Mouse (Mus musculus) brain, embryonic 18.5 days (tissue): ENCODE measurements around the gene Mcm5.

ENCODE experiments used
- DNase-seq: peaks from one replicate; pipeline ENCODE4 v3.0.0-alpha.2; 2012; ENCODE audit warnings: low read depth, low spot score

The Mcm5 gene

DNA sequence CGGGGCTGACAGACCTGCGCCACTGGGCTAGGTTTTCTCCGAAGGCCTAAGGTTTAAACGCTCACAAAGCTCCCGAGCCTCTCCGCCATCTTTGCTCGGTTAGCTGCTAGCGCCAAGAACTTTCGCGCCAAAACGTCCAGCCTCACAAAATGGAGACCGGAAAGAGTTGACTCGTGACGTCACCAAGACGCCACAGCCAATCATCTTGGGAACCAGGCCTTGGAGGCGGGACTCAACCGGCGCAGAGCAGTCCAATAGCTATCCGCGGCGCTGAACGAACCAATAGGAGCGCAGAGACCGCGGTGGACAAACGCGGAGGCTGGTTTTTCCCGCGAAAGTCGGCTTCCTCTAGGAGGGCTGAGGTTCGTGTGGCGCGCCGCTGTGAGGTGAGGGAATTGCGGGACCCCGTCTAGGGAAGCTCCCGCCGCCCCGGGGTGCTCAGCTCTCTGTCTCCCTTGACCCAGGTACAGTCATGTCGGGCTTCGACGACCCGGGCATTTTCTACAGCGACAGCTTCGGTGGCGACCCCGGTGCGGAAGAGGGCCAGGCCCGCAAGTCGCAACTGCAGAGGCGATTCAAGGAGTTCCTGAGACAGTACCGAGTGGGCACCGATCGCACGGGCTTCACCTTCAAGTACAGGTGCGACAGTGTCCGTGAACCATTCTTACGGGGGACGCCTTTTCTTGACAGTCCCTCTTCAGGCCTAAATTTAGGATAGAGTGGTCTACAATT, at the start of gene Mcm5:
Gene Mcm5, plus strand, starts transcription at position 334 of the 732 bp plus-strand sequence.
- peak; percentile 98 for DNase-seq

DNA sequence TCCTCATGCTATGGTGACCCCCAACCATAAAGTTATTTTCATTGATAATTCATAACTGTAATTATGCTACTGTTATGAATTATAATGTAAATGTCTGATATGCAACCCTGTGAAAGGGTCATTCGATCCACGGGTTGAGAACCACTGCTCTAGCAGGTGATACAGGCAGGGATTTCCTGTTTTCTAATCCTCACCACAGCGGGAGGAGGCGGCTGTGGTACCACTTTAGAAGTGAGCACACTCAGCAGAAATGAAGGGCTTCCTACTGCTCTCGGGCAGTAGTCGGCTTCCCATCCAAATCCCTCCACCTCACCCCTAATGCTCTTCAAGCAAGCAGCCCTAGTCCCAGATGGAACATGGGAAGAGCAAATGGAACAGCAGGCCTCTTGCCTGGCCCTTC, 49.3 kb upstream of the Mcm5 start:
- DNase-seq, result no peak

DNA sequence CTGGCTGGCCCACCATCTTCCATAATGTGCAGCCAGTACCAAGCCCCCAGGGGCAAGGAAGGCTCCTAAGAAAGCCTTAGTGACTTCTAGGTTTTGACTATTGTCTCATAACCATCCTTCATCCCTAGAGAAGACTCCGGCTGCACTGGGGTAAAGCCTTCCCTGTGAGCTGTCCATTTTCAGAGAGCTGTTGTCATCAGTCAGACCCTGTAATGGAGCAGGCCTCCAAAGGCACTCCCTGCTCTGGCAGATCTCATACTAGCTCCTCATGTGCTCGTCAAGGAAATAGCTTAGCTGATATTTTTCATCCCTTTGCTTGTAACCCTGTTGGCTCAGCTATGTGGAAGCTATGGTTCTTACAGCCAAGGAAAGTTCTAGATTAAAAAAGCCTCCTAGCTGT, 48.6 kb upstream of the Mcm5 start:
- no peak for DNase-seq

DNA sequence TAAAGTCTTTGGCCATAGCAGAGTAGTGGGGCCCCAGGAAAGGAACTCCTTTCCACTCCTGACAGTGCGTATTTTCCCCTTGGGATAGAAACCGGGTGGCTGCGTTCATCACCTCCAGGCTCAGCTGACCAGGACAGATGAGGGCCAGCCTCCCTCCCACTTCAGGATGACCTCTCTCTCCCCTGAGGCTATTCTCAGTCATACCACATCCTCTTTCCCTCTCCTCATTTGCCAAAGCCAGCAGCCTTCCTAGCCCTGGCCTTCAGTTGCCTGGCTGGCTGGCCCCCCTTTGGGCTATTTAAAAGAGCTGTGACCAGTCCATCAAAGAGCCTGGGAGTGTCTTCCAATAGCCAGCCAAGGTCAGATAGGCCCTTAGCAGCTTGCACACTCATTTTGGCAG, 46.1 kb upstream of the Mcm5 start:
- no peak for DNase-seq

DNA sequence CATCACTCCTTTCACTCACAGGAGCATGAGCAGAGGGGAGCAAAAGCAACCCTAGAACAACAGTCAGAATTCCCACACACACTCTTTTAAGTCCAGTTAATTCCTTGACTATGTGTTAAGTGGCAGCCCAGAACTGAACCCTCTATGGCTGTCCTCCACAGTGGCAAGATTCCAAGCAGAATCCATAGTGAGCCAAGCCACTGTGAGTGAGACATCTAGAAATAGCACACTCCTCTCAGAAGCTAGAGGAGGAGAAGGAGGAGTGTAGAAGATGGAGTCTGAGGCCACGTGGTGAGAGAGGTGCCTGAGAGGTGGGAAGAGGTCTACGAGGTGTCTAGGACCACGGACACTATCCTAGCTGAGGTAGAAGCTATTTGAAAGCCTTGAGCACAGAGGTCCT, 44.6 kb upstream of the Mcm5 start:
- DNase-seq, result no peak

DNA sequence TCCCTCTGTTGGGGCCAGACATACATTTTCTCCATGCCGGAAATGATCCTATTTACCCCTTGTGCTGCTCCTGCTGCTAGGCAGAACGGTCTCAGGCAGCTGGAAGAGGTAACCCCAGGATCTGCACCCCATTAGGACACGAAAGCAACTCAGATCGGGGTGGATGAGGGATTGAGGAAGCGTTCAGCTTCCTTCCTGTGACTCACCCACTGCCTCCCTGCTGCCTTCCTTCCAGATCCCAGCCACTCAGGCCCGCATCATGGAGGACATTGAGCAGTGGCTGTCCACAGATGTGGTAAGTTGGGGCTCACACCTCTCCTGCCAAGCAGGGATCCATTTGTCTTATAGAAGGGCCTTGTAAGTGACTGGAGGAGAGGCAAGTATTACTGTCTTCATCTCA, 42.1 kb upstream of the Mcm5 start:
- no peak for DNase-seq

DNA sequence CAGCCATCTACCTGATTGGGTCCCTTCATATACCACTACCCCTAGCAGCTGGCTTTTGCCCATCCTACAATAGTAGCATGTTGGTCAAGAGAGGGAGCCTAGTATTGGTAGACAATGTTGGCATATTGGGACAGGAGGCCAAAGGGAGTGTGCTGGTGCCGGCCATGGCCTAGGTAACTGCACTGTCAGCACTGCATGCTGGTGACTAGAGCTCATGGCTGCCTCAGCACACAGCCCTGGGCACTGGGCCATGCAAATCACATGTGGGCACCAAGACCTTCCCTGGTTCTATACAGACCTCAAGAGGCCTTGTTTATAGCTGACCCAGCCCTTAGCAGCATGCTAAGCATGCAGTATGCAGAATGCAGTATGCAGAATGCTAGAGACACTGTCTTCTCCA, 39.1 kb upstream of the Mcm5 start:
- no peak for DNase-seq

DNA sequence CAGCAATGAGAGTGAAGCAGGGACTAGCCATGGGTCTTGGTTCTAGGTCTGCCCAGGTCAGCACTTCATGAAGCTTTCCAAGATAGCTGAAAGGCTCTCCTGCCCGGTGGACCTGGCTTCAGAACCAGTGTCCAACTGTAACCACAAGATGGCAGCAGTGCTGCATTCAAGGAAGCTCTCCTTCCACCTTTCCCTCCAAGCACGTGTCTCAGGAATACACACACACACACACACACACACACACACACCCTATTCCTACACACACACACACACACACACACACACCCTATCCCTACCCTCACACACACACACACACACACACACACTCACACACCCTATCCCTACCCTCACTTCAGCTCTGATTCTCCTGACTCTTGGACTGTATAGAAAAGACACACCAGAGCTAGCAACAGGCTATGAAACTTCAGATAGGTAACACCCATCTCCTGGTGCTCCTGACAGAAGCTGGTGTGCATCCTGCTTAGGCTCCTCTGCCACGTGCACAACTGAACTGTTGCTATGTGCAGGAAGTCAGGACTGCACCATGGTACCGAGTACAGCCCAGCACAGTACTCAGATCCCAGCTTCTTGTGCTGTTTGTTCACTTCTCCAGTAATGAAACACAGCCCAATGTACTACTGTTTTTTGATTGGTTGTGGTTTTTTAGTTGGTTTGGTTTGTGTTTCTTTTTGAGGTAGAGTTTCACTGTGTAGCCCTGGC, 37.6 kb upstream of the Mcm5 start:
- peak; percentile 40 for DNase-seq

DNA sequence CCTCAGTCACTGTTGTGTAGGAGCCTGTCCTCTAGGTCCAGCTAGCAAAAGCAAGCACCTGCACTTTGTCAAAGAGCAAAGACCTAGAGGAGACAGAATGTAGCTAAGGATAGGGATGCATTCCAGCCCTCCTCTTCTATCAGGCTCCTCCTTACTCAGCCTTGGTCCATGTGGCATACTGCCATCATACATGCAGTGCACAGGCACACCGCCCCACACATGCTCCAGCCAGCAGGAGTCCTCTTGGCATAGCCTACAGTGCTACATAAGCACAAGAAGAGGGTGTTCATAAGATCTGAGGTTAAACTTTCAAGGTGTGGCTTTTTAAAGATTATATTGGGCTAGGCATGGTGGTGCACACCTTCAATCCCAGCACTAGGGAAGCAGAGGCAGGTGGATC, 34.5 kb upstream of the Mcm5 start:
- no peak for DNase-seq

DNA sequence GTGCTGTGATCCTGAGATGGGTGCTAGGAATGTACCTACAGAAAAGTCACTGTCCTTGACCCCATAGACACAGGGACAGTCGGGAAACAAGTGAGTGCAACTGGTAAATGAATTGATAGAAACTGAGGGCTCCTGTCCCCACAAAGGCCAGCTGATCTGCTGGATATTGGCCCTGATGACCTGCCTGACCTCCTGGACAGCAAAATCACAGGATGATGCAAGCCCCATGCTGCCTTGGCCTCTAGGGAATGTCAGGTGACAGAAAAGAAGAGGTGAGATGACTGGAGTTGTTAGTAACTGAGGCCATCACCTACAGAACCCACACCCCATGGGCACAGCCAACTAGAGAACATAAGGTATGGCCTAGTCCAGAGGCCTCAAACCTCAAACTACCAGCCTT, 31.2 kb upstream of the Mcm5 start:
- DNase-seq, result no peak

DNA sequence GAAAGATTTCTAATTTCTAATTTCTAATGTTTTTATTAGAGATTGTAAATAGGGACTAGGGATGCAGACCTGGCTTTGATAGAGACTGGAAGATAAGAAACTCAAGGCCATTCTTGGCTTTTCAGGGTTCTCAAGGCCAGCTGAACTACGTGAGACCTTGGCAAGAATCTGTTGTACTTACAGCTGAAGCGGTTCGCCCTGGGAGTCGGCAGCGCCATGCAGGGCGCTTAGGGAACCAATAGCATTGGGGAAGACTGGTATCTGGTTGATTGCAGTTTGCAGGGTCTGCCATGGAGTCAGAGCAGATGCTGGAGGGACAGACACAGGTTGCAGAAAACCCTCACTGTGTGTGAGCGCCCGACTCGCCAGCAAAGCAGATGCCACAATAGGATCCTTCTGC, 30.5 kb upstream of the Mcm5 start:
- no peak for DNase-seq

DNA sequence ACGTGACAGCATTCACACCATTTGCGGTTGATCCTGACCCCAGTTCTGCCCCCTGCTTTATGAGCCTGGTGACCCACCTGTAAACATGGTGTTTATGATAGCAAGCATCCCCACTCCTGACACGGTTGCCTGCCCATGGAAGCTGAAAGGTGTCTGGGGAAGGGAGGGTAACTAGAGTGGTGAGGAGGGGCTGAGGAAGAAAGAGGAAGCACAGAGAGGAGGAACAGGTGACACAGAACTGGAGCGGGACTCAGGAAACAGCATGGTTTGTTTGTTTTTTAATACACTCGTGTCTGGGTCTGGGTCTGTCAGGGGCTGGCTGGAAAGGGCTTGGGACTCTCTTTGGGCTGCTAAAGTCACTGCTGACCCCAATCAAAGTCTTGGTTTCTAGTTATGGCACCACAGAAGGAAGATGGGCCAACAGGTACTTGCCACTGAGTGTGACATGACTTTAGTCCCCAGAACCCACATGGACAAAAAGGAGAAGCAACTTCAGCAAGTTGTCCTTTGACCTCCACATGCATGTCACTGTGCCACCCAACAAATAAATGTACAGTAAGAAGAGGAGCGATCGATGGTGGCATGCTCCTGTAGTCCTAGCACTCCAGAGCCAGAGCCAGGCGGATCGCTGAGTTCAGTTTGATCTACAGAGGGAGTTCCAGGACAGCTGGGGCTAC, 27.9 kb upstream of the Mcm5 start:
- DNase-seq, result no peak

DNA sequence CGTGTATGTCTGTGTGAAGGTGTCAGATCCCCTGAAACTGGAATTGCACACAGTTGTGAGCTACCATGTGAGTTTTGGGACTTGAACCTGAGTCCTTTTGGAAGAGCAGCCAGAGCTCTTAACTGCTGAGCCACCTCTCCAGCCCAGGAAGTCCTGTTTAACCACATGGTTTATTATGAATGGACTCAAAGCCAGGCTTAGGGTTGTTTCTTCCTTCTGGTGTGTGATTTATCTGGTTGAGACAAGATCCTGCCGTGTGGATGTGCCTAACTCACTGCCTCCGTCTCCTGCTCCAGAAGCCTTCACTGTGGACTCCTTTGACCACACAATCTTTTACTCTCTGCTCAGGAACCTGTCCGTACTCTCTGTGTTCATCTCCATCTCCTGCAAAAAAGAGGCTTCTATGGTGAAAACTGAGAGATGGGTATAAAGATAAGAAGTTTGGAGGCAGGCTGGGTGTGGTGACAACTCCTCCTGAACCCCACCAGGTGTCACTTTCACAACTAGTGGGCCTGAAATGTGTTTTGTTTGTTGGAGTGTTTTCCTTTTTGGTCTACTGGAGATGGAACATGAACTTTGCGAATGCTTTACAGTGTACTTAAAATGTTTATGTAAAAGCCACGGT, 27.1 kb upstream of the Mcm5 start:
- DNase-seq, result no peak

DNA sequence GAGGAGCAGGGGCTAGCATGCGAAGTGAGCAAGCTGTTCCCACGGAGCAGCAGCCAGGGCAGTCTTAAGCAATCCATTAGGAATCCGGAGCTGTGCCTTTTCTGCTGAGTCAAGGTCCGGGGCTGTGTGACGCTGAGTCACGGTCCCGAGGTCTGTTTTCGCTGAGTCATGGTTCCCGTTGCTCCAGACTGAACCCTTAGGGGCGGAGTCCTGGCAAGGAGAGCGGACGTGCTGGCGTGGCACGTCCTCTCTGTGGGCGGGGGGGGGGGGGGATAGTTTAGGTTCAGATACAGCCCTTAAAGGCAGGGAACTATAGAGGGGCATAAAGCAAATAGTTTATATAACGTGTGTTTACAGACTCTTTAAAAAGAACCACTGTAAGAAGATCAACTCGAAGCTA, 25.5 kb upstream of the Mcm5 start:
- DNase-seq, result no peak

DNA sequence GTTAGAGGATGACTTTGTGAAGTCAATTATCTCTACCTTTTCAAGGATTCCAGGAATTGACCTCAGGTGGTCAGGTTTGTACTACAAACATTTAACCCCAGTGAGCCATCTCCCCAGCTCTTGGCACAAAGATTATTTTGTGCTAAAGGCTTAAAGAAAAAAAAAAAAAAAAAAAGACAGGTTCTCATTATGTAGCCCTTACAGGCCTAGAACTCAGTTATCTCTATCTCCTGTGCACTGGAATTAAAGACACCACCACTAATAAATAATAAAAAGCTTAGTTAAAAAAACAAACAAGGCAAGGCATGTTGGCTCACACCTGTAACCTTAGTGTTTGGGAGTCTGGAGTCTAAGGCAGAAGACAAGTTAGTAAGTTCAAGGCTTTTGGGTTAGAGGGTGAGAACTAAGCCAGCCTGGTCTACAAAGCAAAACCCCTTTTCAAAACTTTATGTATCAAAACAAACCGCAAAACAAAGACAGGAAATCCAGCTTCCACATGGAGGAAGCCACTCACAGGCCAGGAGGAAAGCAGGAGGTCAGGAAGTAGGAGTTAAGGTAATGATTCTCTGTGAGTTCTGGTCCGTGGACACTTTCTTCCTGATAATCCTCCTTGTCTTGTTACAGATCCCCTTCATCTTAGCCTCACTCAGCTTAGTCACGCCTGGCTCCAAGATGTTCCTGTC, 24.8 kb upstream of the Mcm5 start:
- DNase-seq, result no peak

DNA sequence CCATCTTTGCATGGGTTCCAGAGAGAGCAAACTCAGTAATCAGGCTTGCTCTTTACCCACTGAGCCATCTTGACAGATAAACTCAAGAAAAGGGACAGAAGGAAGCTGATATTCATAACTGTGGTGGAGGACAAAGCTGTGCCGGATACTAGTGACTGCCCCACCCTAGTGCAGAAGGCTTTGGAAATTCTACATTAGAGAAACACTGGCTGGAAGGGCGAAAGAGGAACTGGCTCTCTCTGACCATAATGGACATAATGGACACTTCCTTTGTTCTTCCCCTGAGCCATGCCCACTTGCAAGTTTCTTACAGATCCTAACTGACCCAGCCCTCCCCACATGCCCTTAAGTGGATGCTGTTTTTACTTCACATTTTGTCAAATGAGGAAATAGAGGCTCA, 23.4 kb upstream of the Mcm5 start:
- no peak for DNase-seq

DNA sequence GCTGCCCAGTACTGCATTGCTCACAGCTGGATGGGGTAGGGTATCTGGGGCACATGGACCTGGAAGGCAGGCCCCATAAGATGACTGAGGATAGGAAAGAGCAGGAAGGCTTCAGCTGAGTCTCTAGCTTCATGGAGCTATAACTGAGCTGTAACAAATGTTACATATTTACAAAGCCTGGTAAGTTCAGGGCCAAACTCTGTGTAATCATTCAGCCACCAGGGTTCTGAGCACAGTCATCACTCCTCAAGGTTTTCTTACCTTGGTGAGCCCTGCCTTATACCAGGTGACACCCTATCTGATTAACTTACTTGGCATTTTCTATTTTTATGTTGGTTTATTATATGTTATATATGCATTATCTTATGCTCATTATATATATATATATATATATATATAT, 22.2 kb upstream of the Mcm5 start:
- DNase-seq, result no peak

DNA sequence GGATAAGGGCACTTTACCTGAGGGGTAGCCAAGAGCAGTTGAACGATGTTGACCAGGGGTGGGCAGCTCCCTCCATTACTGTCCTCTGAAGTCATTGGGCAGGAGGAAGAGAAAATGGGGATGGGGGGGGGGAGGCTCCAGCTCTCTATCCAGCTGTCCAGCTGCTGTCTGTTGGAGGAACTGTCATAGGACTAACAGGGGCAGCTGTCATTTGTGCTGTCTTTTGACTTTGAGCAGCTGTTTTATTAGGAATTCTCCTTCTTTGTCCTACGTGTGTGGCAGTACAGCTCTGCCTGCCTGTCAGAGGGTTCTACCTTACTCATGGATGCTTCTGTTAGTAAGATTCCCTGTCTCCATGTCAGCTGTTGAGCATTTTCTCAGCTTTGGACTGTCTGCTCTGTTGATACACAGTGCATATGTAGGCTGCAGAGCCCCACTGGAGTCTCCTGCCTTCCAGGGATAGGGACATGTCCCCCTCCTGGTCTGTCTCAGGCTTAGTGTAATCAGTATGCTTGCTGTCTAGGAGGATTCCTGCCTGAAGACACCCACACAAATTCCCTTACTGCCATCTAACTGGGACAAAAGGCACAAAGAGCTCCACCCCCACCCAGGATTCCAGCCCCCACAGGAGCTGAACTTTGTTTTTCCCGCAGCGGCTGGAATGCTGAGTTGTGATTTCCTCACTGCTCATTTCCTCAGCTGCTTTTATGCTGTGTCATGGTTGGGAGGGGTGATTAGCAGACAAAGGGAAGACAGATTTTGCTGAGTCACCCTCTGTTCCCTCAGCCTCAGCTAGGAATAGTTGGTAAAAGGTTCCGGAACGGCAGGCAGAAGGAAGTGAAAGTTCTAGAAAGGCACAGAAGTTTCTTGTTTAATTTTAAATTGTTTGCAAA, 20.1 kb upstream of the Mcm5 start:
- DNase-seq, result no peak

DNA sequence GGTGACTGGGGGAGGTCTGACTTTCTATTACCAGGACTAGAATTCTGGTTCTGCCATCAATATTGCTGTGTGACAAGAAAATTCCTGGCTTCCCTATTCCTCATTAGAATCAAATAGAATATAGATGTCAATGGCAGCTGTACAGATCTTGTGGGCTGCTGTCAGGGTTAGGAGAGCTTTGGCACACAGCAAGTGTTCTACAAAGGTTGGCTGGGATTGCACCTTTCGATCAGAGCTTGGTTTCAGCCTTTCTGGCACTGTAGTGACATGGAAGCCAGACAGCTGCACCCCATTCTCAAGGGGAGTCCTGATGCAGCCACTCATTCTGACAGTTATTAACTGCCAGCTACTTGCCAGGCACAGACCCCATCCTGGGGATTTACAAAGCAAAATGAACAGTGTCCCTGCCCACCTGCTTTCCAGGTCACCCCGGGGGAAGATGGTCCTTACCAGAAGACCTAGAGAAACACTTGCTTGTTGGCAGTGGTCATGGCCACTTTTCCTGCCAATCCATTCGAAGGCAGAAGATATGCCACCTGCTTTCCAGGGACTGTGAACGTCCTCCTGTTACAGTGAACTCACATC, 18.5 kb upstream of the Mcm5 start:
- DNase-seq, result no peak

DNA sequence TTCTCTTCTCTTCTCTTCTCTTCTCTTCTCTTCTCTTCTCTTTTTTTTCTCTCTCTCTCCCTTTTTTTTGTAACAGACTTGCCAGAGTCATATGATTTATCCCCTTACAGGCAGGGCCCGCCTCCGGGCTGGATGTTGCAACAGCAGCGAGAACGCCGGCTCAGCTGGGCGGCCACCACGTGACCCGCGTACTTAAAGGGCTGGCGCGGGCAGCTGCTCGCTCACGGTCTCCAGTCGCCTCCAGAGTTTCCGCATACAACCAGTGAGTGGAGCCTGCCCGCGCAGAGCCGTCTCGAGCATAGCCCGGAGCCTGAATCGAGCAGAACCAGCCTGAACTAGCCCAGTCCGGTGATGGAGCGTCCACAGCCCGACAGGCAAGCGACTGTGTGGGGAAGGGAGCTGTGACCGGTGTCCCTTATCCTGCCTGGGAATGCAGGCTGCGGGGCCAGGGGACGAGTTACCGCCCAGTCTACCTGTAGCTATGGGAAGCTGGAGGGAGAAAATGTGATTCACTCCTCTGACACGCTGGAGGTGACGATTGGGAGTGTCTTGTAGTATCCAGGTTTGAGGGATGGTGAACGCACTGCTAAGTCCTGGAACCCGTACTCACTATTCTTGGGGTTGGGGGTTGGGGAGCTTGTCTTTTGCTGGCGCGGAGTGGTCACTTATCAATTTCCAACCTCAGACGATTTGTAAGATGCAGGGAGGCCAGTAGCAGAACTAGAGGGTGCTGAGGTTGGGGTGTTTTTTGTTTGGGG, 15.8 kb upstream of the Mcm5 start, which contains the start of gene Hmox1:
Gene Hmox1, plus strand, starts transcription at position 223 of the 758 bp plus-strand sequence.
- DNase-seq, result no peak
